Mouse (Mus musculus) intestine, postnatal 0 days (tissue): ENCODE data around the gene Wdr35. TPM values are rescaled to one million over a fixed set of nuclear protein-coding genes. Genes with fewer than 3 reads are reported as not detected.
"Not testable (repeated sequence)": the region's sequence is repeated elsewhere in the genome, so short reads cannot be mapped to it uniquely, and the experiment has no call there.

ENCODE experiments used
- ATAC-seq: fragments of 200-750 bp; cut with Nextera tagmentation; 2 replicates; pipeline ENCODE4 v1.8.0; 2017; ENCODE audit warnings: mild to moderate bottlenecking, moderate TSS enrichment, moderate library complexity
- H3K27ac ChIP-seq: fragments of 300-500 bp; sonication (generic); 2 replicates; pipeline ENCODE4 v1.5.1; 2014; ENCODE audit warnings: mild to moderate bottlenecking, low read depth, low read length, moderate library complexity
- H3K27me3 ChIP-seq: fragments of 300-500 bp; sonication (generic); replicated peaks from 2 replicates; pipeline ENCODE4 v1.6.1; 2014; ENCODE audit warnings: low read length, mixed read lengths; ENCODE audit not compliant: control insufficient read depth, insufficient read depth
- H3K36me3 ChIP-seq: fragments of 300-500 bp; sonication (generic); 2 replicates; pipeline ENCODE4 v1.6.1; 2014; ENCODE audit warnings: mild to moderate bottlenecking, moderate library complexity; ENCODE audit not compliant: control insufficient read depth, insufficient read depth
- H3K4me1 ChIP-seq: fragments of 300-500 bp; sonication (generic); replicated peaks from 2 replicates; pipeline ENCODE4 v1.6.1; 2014; ENCODE audit warnings: antibody characterized with exemption, low read length, mixed read lengths; ENCODE audit not compliant: control insufficient read depth, insufficient read depth
- H3K4me2 ChIP-seq: fragments of 300-500 bp; sonication (generic); replicated peaks from 2 replicates; pipeline ENCODE4 v1.6.1; 2014; ENCODE audit warnings: low read depth, mild to moderate bottlenecking, moderate library complexity
- H3K4me3 ChIP-seq: fragments of 300-500 bp; sonication (generic); 2 replicates; pipeline ENCODE4 v1.5.1; 2014; ENCODE audit warnings: low read depth, low read length
- H3K9ac ChIP-seq: fragments of 300-500 bp; sonication (generic); 2 replicates; pipeline ENCODE4 v1.6.1; 2014; ENCODE audit warnings: mild to moderate bottlenecking, low read depth, low read length
- H3K9me3 ChIP-seq: fragments of 300-500 bp; sonication (generic); 2 replicates; pipeline ENCODE4 v1.6.1; 2016; ENCODE audit warnings: mixed run types; ENCODE audit not compliant: control insufficient read depth
- CTCF ChIP-seq: sonication (generic); IDR thresholded peaks from 2 replicates; pipeline ENCODE4 v1.5.1; 2016; ENCODE audit warnings: low read depth, mild to moderate bottlenecking, control low read depth, antibody characterized with exemption, moderate library complexity
- WGBS: fragments of 180-500 bp; shearing (Covaris S2); extraction: QIAGEN DNeasy Blood & Tissue Kit; methylation state at CpG from one replicate; pipeline ENCODE4 v1.1.7; 2014; 5-methylcytosine and 5-hydroxymethylcytosine counted together
- polyA plus RNA-seq: library from polyadenylated mRNA; unstranded; fragments of >200 nt; fragmentation: Nextera tagmentation; extraction: Ambion mirVana; gene quantifications from 2 replicates; pipeline ENCODE4 v1.2.1, GENCODE M21; 2015

The Wdr35 gene
- polyA plus RNA-seq, 1 experiment from 2014 or later: 2.5 TPM

GRCm38 (mm10) chr12:9020431-9020830, 46.7 kb downstream of the Wdr35 start:
- Histone ChIP-seq H3K9ac (no peak overlapping the region), H3K27me3 (no peaks in the 10 kb centered on the region), H3K27ac (no peak overlapping the region), H3K4me1 (no peaks in the 10 kb centered on the region), H3K4me2 (no peak overlapping the region), H3K36me3 (no peaks in the 10 kb centered on the region), H3K4me3 (no peak overlapping the region), H3K9me3 (no peaks in the 10 kb centered on the region)
- no peak for TF ChIP-seq CTCF
- no peak for ATAC-seq
- 98% methylated on average over 8 of the region's 8 CpGs for WGBS

GRCm38 (mm10) chr12:9020986-9021385, 47.3 kb downstream of the Wdr35 start:
- H3K27me3 ChIP-seq: no peaks in the 10 kb centered on the region
- H3K9me3 ChIP-seq: no peaks in the 10 kb centered on the region
- no peak overlapping the region for H3K9ac ChIP-seq
- WGBS: 70% methylated on average over 3 of the region's 3 CpGs
- no peak overlapping the region for H3K4me3 ChIP-seq
- no peak for TF ChIP-seq CTCF
- H3K4me2 ChIP-seq: no peak overlapping the region
- H3K27ac ChIP-seq: no peak overlapping the region
- no peak for ATAC-seq
- no peaks in the 10 kb centered on the region for H3K36me3 ChIP-seq
- H3K4me1 ChIP-seq: no peaks in the 10 kb centered on the region

GRCm38 (mm10) chr12:9023031-9023430, 49.3 kb downstream of the Wdr35 start:
- Histone ChIP-seq H3K9ac (no peak overlapping the region), H3K4me1 (no peaks in the 10 kb centered on the region), H3K27me3 (no peaks in the 10 kb centered on the region), H3K4me2 (no peak overlapping the region), H3K4me3 (no peak overlapping the region), H3K9me3 (no peaks in the 10 kb centered on the region), H3K36me3 (no peaks in the 10 kb centered on the region), H3K27ac (no peak overlapping the region)
- 47% methylated on average over 4 of the region's 4 CpGs for whole genome bisulfite sequencing
- TF ChIP-seq CTCF: peak; percentile 69
- ATAC-seq: no peak

GRCm38 (mm10) chr12:9024071-9024470, 50.4 kb downstream of the Wdr35 start:
- H3K4me3 ChIP-seq: no peak overlapping the region
- no peak for ATAC-seq
- no peaks in the 10 kb centered on the region for H3K9me3 ChIP-seq
- no peaks in the 10 kb centered on the region for H3K4me1 ChIP-seq
- no peak for TF ChIP-seq CTCF
- 92% methylated on average over 14 of the region's 14 CpGs for WGBS
- no peaks in the 10 kb centered on the region for H3K27me3 ChIP-seq
- no peak overlapping the region for H3K4me2 ChIP-seq
- no peaks in the 10 kb centered on the region for H3K36me3 ChIP-seq
- H3K27ac ChIP-seq: no peak overlapping the region
- H3K9ac ChIP-seq: no peak overlapping the region

GRCm38 (mm10) chr12:9024736-9025135, 51.0 kb downstream of the Wdr35 start:
- WGBS: 80% methylated on average over 13 of the region's 13 CpGs
- Histone ChIP-seq H3K9ac (no peak overlapping the region), H3K36me3 (no peaks in the 10 kb centered on the region), H3K4me1 (no peaks in the 10 kb centered on the region), H3K27me3 (no peaks in the 10 kb centered on the region), H3K4me3 (no peak overlapping the region), H3K4me2 (no peak overlapping the region), H3K27ac (no peak overlapping the region), H3K9me3 (no peaks in the 10 kb centered on the region)
- TF ChIP-seq CTCF: no peak
- ATAC-seq: no peak

- Histone ChIP-seq H3K9ac (no peak overlapping the region), H3K27me3 (no peaks in the 10 kb centered on the region), H3K36me3 (no peaks in the 10 kb centered on the region), H3K4me3 (no peak overlapping the region), H3K4me1 (no peaks in the 10 kb centered on the region), H3K9me3 (no peaks in the 10 kb centered on the region), H3K27ac (no peak overlapping the region), H3K4me2 (no peak overlapping the region)
- no peak for TF ChIP-seq CTCF
- no peak for ATAC-seq
These were observed 53.2 kb downstream of the Wdr35 start for GRCm38 (mm10) chr12:9026843-9027242.

GRCm38 (mm10) chr12:9028816-9029215, 55.1 kb downstream of the Wdr35 start:
- H3K4me2 ChIP-seq, H3K4me1 ChIP-seq, H3K27me3 ChIP-seq, H3K27ac ChIP-seq, H3K4me3 ChIP-seq, H3K9ac ChIP-seq, ATAC-seq, H3K36me3 ChIP-seq, H3K9me3 ChIP-seq: not testable (repeated sequence)
- 89% methylated on average over 7 of the region's 7 CpGs for WGBS
